Mouse (Mus musculus): Measurements from ENCODE around the gene Ankrd16. TPM values are rescaled to one million over a fixed set of nuclear protein-coding genes. Genes with fewer than 3 reads are reported as not detected.

Gene Ankrd16
- polyA plus RNA-seq, 1 experiment, result 9.5 TPM

DNA sequence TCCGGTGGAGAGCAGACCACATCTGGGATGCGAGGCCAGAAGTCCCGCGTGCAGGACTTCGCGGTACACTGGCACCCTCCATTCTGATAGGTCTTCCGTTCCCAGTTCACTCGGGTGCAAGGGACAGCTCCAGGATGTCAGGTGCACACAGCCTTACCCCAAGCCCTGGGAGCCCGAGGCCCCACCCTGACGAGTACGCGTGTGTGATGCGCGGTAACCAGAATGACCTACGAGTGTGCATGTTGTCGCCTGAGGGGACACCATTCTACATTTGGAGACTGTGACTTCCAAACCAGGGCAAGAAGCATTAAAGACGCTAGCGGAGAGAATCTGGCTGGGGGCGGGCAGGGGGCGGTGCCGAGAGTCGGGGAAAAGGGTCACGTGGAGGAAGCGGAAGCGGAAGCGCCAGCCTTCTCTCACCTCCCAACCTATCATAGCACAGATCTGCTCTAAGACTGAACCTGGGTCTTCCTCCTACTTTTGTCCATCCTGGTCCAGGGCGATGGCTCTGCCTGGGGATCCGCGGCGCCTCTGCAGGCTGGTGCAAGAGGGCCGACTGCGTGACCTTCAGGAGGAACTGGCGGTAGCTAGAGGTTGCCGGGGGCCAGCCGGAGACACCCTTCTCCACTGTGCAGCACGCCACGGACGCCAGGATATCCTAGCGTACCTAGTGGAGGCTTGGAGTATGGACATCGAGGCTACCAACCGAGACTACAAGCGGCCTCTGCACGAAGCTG lies 579 bp downstream of the Ankrd16 start:
- Histone ChIP-seq H3K27ac (replicated peaks; ENCODE audit: low read depth, low read length) (peak overlapping the region; percentile 74), H3K4me1 (ENCODE audit: control insufficient read depth, insufficient read depth, insufficient read length, low read length) (peaks cover 8% of the 10 kb centered on the region), H3K4me3 (ENCODE audit: insufficient read depth, low read depth, low read length) (peak overlapping the region; percentile 79)

DNA sequence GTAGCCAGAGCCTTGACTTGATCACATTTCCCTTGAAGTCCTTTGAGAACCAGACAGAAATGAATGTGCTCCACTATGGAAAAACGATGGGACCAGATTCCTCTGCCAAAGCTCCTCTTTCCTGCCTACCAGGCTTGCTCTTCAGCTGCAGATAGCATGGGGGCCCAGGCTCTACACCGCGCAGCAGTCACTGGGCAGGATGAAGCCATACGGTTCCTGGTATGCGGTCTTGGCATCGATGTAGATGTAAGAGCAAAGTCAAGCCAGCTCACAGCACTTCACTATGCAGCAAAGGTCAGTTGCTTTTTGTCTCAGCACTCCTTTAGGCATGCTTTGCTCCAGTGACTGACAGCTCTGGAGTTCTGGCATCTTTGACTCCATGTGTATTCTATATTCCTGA lies 6.5 kb downstream of the Ankrd16 start:
- no peak overlapping the region for H3K4me3 ChIP-seq (ENCODE audit: insufficient read depth, low read depth, low read length)
- no peak overlapping the region for H3K27ac ChIP-seq (replicated peaks; ENCODE audit: low read depth, low read length)
- 0 out of 2 replicates have a peak, but pooled peaks cover 3% of the 10 kb centered on the region for H3K4me1 ChIP-seq (ENCODE audit: control insufficient read depth, insufficient read depth, insufficient read length, low read length)

DNA sequence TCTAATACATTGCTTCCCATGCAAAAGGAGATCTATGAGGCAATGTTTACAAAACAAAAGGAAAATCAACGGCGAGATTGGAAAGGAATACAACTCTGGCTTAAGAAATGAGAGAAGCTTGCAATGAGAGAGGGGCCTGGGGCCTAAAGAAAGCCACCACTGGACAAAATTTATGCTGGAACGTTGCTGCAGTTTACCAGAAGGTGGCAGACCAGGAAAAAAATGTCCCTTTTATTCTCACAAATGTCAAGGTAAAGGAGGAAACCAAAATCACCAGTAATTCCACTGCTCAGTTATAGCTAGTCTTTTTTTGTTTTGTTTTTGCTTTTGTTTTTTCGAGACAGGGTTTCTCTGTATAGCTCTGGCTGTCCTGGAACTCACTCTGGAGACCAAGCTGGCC lies 17.0 kb downstream of the Ankrd16 start:
- Histone ChIP-seq H3K4me3 (ENCODE audit: insufficient read depth, low read depth, low read length) (no peak overlapping the region), H3K4me1 (ENCODE audit: control insufficient read depth, insufficient read depth, insufficient read length, low read length) (no peaks in the 10 kb centered on the region), H3K27ac (replicated peaks; ENCODE audit: low read depth, low read length) (no peak overlapping the region)

- Histone ChIP-seq H3K27ac (replicated peaks; ENCODE audit: low read depth, low read length) (no peak overlapping the region), H3K4me3 (ENCODE audit: insufficient read depth, low read depth, low read length) (no peak overlapping the region), H3K4me1 (ENCODE audit: control insufficient read depth, insufficient read depth, insufficient read length, low read length) (no peaks in the 10 kb centered on the region)
Measured at GRCm38 (mm10) chr2:11797930-11798364, 20.3 kb downstream of the Ankrd16 start.

- H3K4me1 ChIP-seq (ENCODE audit: control insufficient read depth, insufficient read depth, insufficient read length, low read length), result no peaks in the 10 kb centered on the region
- no peak overlapping the region for H3K27ac ChIP-seq (replicated peaks; ENCODE audit: low read depth, low read length)
- no peak overlapping the region for H3K4me3 ChIP-seq (ENCODE audit: insufficient read depth, low read depth, low read length)
Measured at GRCm38 (mm10) chr2:11801299-11801930, 23.7 kb downstream of the Ankrd16 start.

Other genes with a start within 250 kb of the Ankrd16 start
- gene Pfkfb3, start 223.8 kb upstream of the Ankrd16 start, polyA plus RNA-seq (2012; ENCODE audit: insufficient read depth, insufficient read length, missing spikeins), result 190 and 226 TPM in 2 replicates
- gene Rbm17, start 173.7 kb upstream of the Ankrd16 start, polyA plus RNA-seq (2012; ENCODE audit: insufficient read depth, insufficient read length, missing spikeins), result 45.1 and 48.5 TPM in 2 replicates
- not detected in 2 replicates for gene Gm17490, start 151.6 kb upstream of the Ankrd16 start, polyA plus RNA-seq (2012; ENCODE audit: insufficient read depth, insufficient read length, missing spikeins)
- gene Il2ra, start 135.1 kb upstream of the Ankrd16 start, polyA plus RNA-seq (2012; ENCODE audit: insufficient read depth, insufficient read length, missing spikeins), result 0.32 and 2.0 TPM in 2 replicates
- 44.9 and 47.0 TPM in 2 replicates for gene Il15ra, start 72.6 kb upstream of the Ankrd16 start, polyA plus RNA-seq (2012; ENCODE audit: insufficient read depth, insufficient read length, missing spikeins)
- 95.7 and 101 TPM in 2 replicates for gene Fbh1, start 294 bp upstream of the Ankrd16 start, polyA plus RNA-seq (2012; ENCODE audit: insufficient read depth, insufficient read length, missing spikeins)